Mouse (Mus musculus) stomach, postnatal 0 days (tissue): ENCODE data around the gene Dsp.

Experiments used
- CTCF ChIP-seq: IDR thresholded peaks from 2 replicates; pipeline ENCODE4 v1.5.1; 2016; ENCODE audit warnings: antibody characterized with exemption, low read depth, mild to moderate bottlenecking, moderate library complexity
- EP300 ChIP-seq: optimal IDR thresholded peaks from 2 replicates; pipeline ENCODE3; 2016; ENCODE audit warnings: antibody characterized with exemption

DNA sequence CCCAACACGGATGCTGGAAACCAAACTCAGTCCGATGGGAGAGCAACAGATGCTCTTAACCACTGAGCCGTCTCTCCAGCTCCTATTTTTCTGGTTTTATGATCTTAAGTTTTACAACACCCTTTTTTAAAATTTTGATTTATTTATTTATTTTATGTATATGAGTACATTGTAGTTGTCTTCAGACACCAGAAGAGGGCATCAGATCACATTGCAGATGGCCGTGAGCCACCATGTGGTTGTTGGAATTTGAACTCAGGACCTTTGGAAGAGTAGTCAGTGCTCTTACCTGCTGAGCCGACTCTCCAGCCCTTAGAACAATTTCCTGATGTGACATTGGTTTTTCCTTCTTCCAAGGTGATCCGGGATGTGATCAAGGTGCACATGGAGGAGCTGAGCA lies 69.2 kb downstream of the Dsp start:
- TF ChIP-seq CTCF (peak; percentile 64), EP300 (no peak)
